Mouse (Mus musculus) kidney, adult 8-10 months (tissue): ENCODE data around the gene Prkn.

Experiments used
- DNase-seq, 2 experiments: peaks; one replicate each; pipeline ENCODE4 v3.0.0; 2022

Prkn gene

GRCm38 (mm10) chr17:12051031-12051430 is 1210.8 kb downstream of the Prkn start:
- DNase-seq, result no peak

- no peak for DNase-seq
Measured at GRCm38 (mm10) chr17:12052651-12053050, 1212.5 kb downstream of the Prkn start.

- DNase-seq, result no peak
Measured at GRCm38 (mm10) chr17:12059041-12059440, 1218.9 kb downstream of the Prkn start.

- no peak for DNase-seq
Measured at GRCm38 (mm10) chr17:12061381-12061780, 1221.2 kb downstream of the Prkn start.

GRCm38 (mm10) chr17:12062861-12063260 is 1222.7 kb downstream of the Prkn start:
- DNase-seq, result no peak

- no peak for DNase-seq
Measured at GRCm38 (mm10) chr17:12063533-12063932, 1223.3 kb downstream of the Prkn start.

- no peak for DNase-seq
Measured at GRCm38 (mm10) chr17:12066054-12066453, 1225.9 kb downstream of the Prkn start.

- DNase-seq, result no peak
Measured at GRCm38 (mm10) chr17:12076816-12077215, 1236.6 kb downstream of the Prkn start.

GRCm38 (mm10) chr17:12080656-12081495 is 1240.7 kb downstream of the Prkn start:
- peak; percentile 17 to 23 for DNase-seq

GRCm38 (mm10) chr17:12082201-12082600 is 1242.0 kb downstream of the Prkn start:
- DNase-seq, result no peak

- DNase-seq, result no peak
Measured at GRCm38 (mm10) chr17:12090261-12090927, 1250.2 kb downstream of the Prkn start.

GRCm38 (mm10) chr17:12092901-12093564 is 1252.8 kb downstream of the Prkn start:
- DNase-seq, result no peak

GRCm38 (mm10) chr17:12094016-12094415 is 1253.8 kb downstream of the Prkn start:
- DNase-seq, result no peak

- DNase-seq, result no peak
Measured at GRCm38 (mm10) chr17:12094827-12095590, 1254.8 kb downstream of the Prkn start.

GRCm38 (mm10) chr17:12099415-12099814 is 1259.2 kb downstream of the Prkn start:
- DNase-seq, result no peak

- DNase-seq, result no peak
Measured at GRCm38 (mm10) chr17:12102326-12102725, 1262.1 kb downstream of the Prkn start.

GRCm38 (mm10) chr17:12103781-12104180 is 1263.6 kb downstream of the Prkn start:
- DNase-seq, result no peak

- no peak for DNase-seq
Measured at GRCm38 (mm10) chr17:12104245-12104644, 1264.1 kb downstream of the Prkn start.

- no peak for DNase-seq
Measured at GRCm38 (mm10) chr17:12104690-12105089, 1264.5 kb downstream of the Prkn start.

GRCm38 (mm10) chr17:12106255-12106654 is 1266.1 kb downstream of the Prkn start:
- DNase-seq, result no peak
